Mouse (Mus musculus) stomach, postnatal 0 days (tissue): Measurements from ENCODE around the gene Wdr45. TPM values are rescaled to one million over a fixed set of nuclear protein-coding genes. Genes with fewer than 3 reads are reported as not detected.
A peak's percentile ranks its signal among the peaks of the same experiment; 100 is the strongest.

ENCODE experiments used
- ATAC-seq: fragments of 200-750 bp; cut with Nextera tagmentation; 2 replicates; pipeline ENCODE4 v1.8.0; 2017; ENCODE audit not compliant: low FRiP score, low TSS enrichment
- DNase-seq: peaks from one replicate; pipeline ENCODE4 v3.0.0-alpha.2; 2016; ENCODE audit warnings: low spot score
- H3K27ac ChIP-seq: fragments of 300-500 bp; sonication (generic); replicated peaks from 2 replicates; pipeline ENCODE4 v1.5.1; 2014; ENCODE audit warnings: mild to moderate bottlenecking, control low read depth
- H3K27me3 ChIP-seq: fragments of 300-500 bp; sonication (generic); 2 replicates; pipeline ENCODE4 v1.6.1; 2014; ENCODE audit warnings: low read length; ENCODE audit not compliant: control insufficient read depth, insufficient read depth
- H3K36me3 ChIP-seq: fragments of 300-500 bp; sonication (generic); 2 replicates; pipeline ENCODE4 v1.6.1; 2014; ENCODE audit warnings: low read length, mixed read lengths; ENCODE audit not compliant: control insufficient read depth, insufficient read depth
- H3K4me1 ChIP-seq: fragments of 300-500 bp; sonication (generic); replicated peaks from 2 replicates; pipeline ENCODE4 v1.6.1; 2014; ENCODE audit warnings: antibody characterized with exemption; ENCODE audit not compliant: control insufficient read depth, insufficient read depth
- H3K4me2 ChIP-seq: fragments of 300-500 bp; sonication (generic); replicated peaks from 2 replicates; pipeline ENCODE4 v1.6.1; 2014; ENCODE audit warnings: low read depth, mild to moderate bottlenecking, control low read depth, moderate library complexity
- H3K4me3 ChIP-seq: fragments of 300-500 bp; sonication (generic); 2 replicates; pipeline ENCODE4 v1.5.1; 2014; ENCODE audit warnings: low read depth, low read length, control low read depth
- H3K9ac ChIP-seq: fragments of 300-500 bp; sonication (generic); 2 replicates; pipeline ENCODE4 v1.6.1; 2014; ENCODE audit warnings: mild to moderate bottlenecking, low read length, control low read depth, mixed read lengths
- H3K9me3 ChIP-seq: fragments of 300-500 bp; sonication (generic); 2 replicates; pipeline ENCODE4 v1.6.1; 2016; ENCODE audit warnings: low read length; ENCODE audit not compliant: control insufficient read depth
- CTCF ChIP-seq: IDR thresholded peaks from 2 replicates; pipeline ENCODE4 v1.5.1; 2016; ENCODE audit warnings: antibody characterized with exemption, low read depth, mild to moderate bottlenecking, moderate library complexity
- EP300 ChIP-seq: optimal IDR thresholded peaks from 2 replicates; pipeline ENCODE3; 2016; ENCODE audit warnings: antibody characterized with exemption
- WGBS: fragments of 180-500 bp; shearing (Covaris S2); extraction: QIAGEN DNeasy Blood & Tissue Kit; methylation state at CpG from one replicate; pipeline ENCODE4 v1.1.7; 2014; 5-methylcytosine and 5-hydroxymethylcytosine counted together
- polyA plus RNA-seq: library from polyadenylated mRNA; unstranded; fragments of >200 nt; fragmentation: Nextera tagmentation; extraction: Ambion mirVana; gene quantifications from 2 replicates; pipeline ENCODE4 v1.2.1, GENCODE M21; 2015

The Wdr45 gene
- polyA plus RNA-seq, 1 experiment from 2014 or later = 30.3 TPM

- Histone ChIP-seq H3K36me3 (no peaks in the 10 kb centered on the region), H3K9me3 (no peaks in the 10 kb centered on the region), H3K27ac (no peak overlapping the region; the same call in 1 of the 2 replicates), H3K9ac (peak overlapping the region; percentile 67; the same call in 1 of the 2 replicates), H3K4me2 (peak overlapping the region; percentile 55), H3K4me1 (no peaks in the 10 kb centered on the region), H3K4me3 (peak overlapping the region; percentile 52), H3K27me3 (no peaks in the 10 kb centered on the region)
- WGBS = 13% methylated on average over 4 of the region's 4 CpGs
- no peak for ATAC-seq
- TF ChIP-seq EP300 (no peak), CTCF (no peak)
- no peak for DNase-seq
These were observed 8.6 kb downstream of the Wdr45 start for GRCm38 (mm10) chrX:7722691-7723090.

GRCm38 (mm10) chrX:7724135-7724534 lies 10.0 kb downstream of the Wdr45 start:
- H3K9ac ChIP-seq = no peak overlapping the region
- H3K4me1 ChIP-seq = no peaks in the 10 kb centered on the region
- TF ChIP-seq CTCF (no peak), EP300 (no peak)
- H3K27me3 ChIP-seq = no peaks in the 10 kb centered on the region
- 73% methylated on average over 7 of the region's 7 CpGs for WGBS
- H3K4me2 ChIP-seq = no peak overlapping the region
- DNase-seq = no peak
- no peaks in the 10 kb centered on the region for H3K9me3 ChIP-seq
- no peak for ATAC-seq
- H3K27ac ChIP-seq = no peak overlapping the region
- no peaks in the 10 kb centered on the region for H3K36me3 ChIP-seq
- H3K4me3 ChIP-seq = no peak overlapping the region

- Histone ChIP-seq H3K4me3 (no peak overlapping the region), H3K4me2 (no peak overlapping the region), H3K27me3 (no peaks in the 10 kb centered on the region), H3K27ac (no peak overlapping the region), H3K4me1 (no peaks in the 10 kb centered on the region), H3K36me3 (no peaks in the 10 kb centered on the region), H3K9ac (no peak overlapping the region), H3K9me3 (no peaks in the 10 kb centered on the region)
- TF ChIP-seq EP300 (no peak), CTCF (no peak)
- DNase-seq = no peak
- no peak for ATAC-seq
- WGBS = 83% methylated on average over 12 of the region's 12 CpGs
These were observed 11.7 kb downstream of the Wdr45 start for GRCm38 (mm10) chrX:7725841-7726240.

- Histone ChIP-seq H3K27me3 (no peaks in the 10 kb centered on the region), H3K9me3 (no peaks in the 10 kb centered on the region), H3K9ac (no peak overlapping the region), H3K4me3 (no peak overlapping the region), H3K27ac (no peak overlapping the region), H3K4me2 (no peak overlapping the region), H3K36me3 (no peaks in the 10 kb centered on the region), H3K4me1 (no peaks in the 10 kb centered on the region)
- TF ChIP-seq EP300 = no peak
- TF ChIP-seq CTCF = no peak
- ATAC-seq = no peak
- DNase-seq = no peak
- WGBS = 86% methylated on average over 13 of the region's 13 CpGs
These were observed 13.0 kb downstream of the Wdr45 start for GRCm38 (mm10) chrX:7727176-7727575.

GRCm38 (mm10) chrX:7728215-7728921 lies 14.2 kb downstream of the Wdr45 start, which contains the start of gene Praf2:
Gene Praf2 (plus strand): TSS chrX:7728439.
- H3K4me2 ChIP-seq = peak within 1 kb of the TSS; percentile 45
- TF ChIP-seq CTCF = peak; percentile 19; the same call in 1 of the 2 replicates
- no peak for TF ChIP-seq EP300
- H3K36me3 ChIP-seq = no peaks in the 10 kb centered on the region
- WGBS = 20% methylated on average over 39 of the region's 42 CpGs
- peak within 1 kb of the TSS; percentile 37 for H3K4me3 ChIP-seq
- peak within 1 kb of the TSS; percentile 45 for H3K27ac ChIP-seq
- H3K27me3 ChIP-seq = no peaks in the 10 kb centered on the region
- H3K9me3 ChIP-seq = no peaks in the 10 kb centered on the region
- peak within 1 kb of the TSS; percentile 41; the same call in 1 of the 2 replicates for H3K9ac ChIP-seq
- ATAC-seq (peak; percentile 90), DNase-seq (peak; percentile 78)
- no peaks in the 10 kb centered on the region for H3K4me1 ChIP-seq

- peak; percentile 14; the same call in 1 of the 2 replicates for ATAC-seq
- H3K9ac ChIP-seq = peak overlapping the region; percentile 41; the same call in 1 of the 2 replicates
- WGBS = 26% methylated on average over 4 of the region's 4 CpGs
These were observed 14.8 kb downstream of the Wdr45 start for GRCm38 (mm10) chrX:7728922-7729265.

More at GRCm38 (mm10) chrX:7728922-7729265, 14.8 kb downstream of the Wdr45 start:
- H3K4me1 ChIP-seq = no peaks in the 10 kb centered on the region
- H3K4me2 ChIP-seq = peak overlapping the region; percentile 45
- H3K9me3 ChIP-seq = no peaks in the 10 kb centered on the region
- H3K36me3 ChIP-seq = no peaks in the 10 kb centered on the region
- no peak overlapping the region for H3K27ac ChIP-seq
- TF ChIP-seq EP300 (no peak), CTCF (no peak)
- DNase-seq = no peak
- no peaks in the 10 kb centered on the region for H3K27me3 ChIP-seq
- H3K4me3 ChIP-seq = peak overlapping the region; percentile 37
